Mouse (Mus musculus): ENCODE results near the gene Nudt15.

Gene Nudt15

DNA sequence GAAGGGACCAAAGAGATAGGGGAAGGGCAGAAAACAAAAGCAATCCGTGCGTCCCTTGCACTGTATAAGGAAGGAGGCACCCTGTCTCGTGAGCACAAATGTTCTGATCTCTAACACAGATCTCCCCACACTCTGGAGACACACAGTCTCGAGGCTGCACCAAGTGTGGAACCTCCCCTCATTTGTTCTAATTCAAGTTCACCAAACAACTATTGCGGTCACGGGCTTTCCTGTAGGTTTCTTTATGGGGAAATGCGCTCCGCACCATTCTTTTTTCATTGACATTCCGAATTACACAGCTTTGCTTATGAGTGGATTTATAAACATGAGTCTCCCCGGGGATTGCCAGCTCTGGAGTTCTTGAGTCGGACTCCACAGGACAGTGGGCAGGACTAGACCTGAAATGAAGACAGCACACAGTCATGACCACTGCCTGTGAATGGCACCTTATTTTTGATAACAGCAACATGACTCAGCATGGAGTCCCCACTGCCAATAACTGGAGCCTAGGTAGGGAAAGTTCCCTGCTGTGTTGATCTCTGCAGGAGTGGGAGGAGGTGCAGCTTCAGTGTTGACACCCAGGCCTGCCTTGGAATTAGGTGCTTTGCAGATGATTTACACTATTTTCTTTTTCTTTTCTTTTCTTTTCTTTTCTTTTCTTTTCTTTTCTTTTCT lies 40.2 kb downstream of the Nudt15 start:
- peak; percentile 57 for DNase-seq (ENCODE audit: low read depth)

DNA sequence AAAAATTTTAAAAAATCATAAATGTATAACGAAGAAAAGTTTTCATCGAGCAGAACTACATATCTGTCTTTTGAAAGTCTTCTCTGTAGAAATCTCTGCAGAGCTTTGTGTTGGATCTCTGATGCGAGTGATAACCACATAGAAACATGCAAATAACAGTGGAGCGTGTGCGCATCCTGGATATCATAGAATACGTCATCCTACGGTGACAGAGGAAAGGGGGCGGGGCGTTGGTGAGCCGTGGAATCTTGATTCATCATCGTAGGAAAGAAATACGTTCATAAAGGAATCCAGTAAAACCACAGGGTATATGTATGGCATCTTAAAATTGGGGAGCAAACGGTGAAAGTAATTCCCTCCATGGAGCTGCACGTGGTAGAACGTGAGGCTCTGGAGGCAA lies 40.8 kb downstream of the Nudt15 start:
- peak; percentile 75 for DNase-seq (ENCODE audit: low read depth)

DNA sequence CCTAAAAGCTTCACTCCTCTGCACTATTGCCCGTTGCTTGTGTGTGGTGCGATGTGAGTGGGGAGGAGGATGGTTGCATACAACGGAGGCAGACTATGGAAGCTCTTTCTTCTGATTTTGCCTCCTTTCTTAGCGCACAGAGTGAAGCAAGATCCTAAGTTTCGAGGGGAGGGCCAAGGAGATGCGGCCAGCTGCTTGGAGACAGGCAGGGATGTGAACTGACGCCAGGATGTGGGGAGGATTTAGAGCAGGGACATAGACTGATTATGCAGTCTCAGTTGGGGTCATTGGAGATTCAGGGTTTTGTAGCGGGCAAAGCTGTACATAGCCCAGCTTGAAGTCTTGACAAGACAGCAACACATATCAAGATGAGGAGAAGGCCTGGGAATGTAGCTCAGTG lies 41.8 kb downstream of the Nudt15 start:
- no peak for DNase-seq (ENCODE audit: low read depth)

DNA sequence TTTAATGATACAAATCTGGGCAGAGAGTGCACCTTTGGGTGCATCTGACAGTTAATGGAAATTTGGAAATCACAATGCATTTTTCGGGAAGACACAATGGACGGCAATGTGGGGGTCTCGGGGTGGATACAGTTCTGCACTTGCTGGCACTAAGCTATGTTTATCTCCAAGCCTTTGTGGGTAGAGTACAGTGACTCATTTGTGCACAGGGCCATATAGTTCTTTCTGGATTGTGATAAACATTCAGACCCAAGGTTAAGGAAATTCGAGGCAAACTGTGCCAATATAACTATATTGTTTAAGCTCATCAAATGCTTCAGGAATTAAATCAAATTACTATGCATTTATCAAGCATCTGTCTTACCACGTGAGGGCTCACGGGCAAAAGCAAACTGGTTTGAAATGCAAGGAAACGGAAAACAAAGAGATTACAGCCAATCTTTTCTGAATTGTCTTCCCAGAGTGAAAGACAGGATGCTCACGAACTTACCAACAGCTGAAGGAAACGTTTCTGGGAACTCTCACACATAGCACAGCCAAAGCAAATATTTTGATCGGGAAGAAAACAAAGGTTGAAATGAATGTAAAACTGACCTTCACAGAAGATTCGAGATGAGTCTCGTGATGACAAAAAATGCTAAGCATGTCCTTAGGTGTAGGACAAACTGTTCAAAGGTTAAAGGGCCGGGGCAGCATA lies 44.7 kb downstream of the Nudt15 start:
- DNase-seq (ENCODE audit: low read depth): no peak

DNA sequence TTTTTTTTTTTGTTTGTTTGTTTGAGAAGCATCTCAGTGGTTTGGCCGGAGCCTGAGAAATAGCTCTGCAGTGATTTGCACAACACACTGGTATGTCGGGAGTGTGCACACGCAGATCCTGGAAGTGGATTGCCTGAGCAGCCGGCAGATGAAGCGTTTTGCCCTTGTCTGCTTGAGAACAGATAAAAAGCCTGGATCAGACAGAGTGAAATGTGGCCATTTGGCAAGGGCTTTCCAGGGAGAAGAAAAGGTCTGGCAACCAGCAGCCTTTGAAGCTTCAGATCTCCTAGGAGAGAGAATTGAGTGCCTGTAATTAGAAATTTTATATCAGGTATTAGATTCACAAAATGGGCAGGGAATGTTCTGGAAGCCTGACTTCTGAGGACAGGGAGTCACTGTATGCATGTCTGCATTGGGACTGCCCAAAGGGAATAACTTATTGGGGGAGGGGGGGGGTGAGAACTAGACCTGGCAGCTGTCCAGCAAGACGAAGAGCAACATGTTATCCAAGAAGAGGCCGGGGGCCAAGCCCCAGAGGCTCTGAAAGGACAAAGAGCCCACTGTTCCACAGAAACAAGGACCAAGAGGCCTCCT lies 45.4 kb downstream of the Nudt15 start:
- DNase-seq (ENCODE audit: low read depth): no peak

DNA sequence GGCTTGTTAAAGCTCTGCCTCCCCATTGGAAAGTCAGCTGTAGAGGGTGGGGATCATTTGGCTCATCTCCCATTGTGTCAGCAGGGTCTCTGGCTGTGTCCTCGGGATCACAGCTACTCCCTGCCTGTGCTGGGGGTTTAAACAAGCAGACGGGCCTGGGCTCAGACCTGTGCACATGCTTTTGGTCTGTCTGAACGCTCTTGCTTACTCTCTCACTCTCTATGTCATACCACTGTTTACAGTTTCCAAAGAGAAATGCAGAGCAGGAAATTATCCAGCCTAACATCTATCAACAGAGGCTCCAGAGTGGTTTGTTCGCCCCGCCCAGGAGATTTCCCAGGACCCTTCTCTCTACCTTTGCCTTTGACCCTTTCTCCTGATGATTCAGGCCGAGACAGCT lies 46.3 kb downstream of the Nudt15 start:
- no peak for DNase-seq (ENCODE audit: low read depth)

DNA sequence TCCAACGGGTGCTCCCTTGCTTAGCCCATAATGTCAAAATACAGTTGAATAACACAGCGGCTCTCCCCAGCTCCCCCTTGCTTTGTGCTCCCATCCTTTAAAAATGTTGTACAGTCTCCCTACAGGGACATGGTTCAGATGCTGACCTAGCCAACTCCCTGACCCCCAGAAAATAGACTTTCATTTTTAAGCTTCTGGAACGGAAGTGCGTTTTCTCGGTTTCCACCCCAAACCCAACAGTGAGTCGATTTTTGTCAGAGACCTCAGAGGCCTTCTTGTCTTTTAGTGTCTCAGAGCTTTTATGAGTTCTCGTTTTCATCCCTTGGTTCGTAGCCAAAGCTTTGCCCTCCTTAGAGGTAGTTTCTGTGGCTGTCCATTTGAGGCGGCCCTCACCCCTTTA lies 46.8 kb downstream of the Nudt15 start:
- no peak for DNase-seq (ENCODE audit: low read depth)

DNA sequence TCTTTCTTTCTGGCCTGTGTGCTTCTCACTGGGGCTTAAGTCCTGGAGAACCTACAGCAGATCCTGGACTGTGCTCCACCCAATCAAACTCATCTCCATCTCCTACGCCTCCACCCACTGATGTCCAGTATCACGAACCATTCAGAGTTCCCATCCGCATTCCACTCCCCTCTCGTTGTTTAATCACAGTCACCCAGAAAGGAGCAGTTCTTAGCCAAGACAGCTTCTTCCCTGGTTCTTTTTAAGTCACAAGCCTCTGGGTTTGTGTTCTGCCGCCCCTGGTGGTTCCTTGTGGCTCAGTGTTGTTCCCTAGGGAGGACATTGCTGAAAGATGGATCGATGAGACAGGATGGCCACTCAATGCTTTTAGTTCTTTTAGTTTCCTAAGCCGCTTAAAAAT lies 52.3 kb downstream of the Nudt15 start:
- no peak for DNase-seq (ENCODE audit: low read depth)

DNA sequence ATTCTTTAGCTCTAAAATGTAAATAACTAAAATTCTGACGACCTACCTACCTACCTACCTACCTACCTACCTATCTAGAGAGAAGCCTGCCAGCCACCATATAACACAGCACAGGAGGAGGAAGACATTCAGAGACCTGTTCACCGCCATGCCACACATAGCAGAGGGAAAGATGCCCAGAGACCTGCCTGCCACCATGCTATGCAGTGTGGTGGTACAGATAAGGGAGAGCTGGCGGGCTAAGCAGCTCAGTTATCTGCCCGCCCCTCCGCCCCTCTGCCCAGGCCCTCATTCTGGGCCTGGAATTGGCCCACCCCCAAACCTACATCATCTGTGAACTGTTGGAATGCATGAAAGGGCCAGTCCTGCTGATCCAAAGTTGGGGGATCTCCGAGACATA lies 53.9 kb downstream of the Nudt15 start:
- DNase-seq (ENCODE audit: low read depth): no peak

DNA sequence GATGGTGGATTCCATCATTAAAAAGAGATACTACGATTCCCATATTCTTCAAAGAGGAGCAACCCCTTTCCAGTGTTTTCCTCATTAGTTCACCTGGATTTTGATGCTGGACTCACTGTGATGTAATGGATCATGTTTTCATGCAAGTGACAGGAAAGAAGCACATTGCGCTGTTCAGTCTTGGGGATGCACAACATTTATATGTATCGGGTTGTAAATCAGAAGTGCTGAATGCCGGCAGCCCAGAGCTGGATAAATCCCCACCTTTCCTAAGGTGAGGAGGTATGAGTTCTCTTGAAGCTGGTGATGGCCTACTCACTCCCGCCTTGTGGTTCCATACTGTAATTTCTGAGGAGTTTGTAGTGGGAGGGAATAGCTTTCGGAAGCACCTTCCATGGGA lies 54.7 kb downstream of the Nudt15 start:
- DNase-seq (ENCODE audit: low read depth): no peak

DNA sequence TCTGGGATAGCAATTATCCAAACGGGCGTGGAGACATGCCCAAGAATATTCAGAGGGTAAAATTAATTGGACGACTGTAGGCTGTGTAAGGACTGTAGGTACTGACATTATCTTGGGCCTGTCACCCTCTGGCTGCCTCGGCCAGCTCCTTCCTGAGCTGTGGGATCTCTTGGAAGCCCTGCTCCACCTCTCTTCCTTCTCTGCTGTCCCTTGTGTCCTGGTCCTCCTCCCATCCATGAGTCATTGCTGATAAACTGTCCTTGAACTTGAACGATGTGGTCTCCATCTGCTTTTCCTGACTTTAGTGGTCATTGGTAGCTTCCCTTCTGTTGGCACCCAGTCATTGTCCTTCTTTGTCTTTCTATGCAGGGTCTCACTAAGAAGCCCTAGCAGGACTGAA lies 61.4 kb downstream of the Nudt15 start:
- no peak for DNase-seq (ENCODE audit: low read depth)

DNA sequence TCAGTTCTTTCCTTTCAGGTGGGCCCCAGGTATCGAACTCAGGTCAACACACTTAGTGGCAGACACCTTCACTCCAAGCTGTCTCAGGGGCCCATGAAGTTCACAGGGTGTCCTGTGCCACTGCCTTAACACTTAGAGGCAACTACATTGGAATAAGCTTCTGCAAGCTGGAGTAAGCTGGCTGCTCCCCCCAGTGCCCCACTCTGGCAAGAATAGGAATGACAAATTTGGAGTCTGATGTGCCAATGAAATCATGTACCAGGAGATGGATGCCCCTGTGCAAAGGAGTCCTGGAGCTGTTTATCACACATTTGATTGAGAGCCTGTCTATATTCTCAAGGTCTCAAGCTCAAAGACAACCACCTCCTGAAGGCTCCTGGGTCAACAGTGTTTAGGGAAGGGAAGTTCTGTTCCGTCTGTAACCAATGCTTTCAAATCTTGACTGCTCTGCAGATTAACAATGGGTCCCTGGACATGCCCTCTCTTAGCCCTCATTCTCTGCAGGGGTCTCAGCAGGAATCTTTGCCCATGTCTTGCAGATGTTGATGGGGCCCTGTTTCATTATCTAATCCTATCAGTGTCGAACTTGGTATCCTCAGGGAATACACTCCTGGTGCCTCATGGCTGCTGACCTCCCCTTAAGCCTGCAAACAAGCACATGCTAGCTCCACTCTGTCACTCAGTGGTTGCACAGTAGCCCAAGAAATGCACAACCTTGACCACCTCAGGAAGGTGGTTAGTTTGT lies 63.5 kb downstream of the Nudt15 start:
- DNase-seq (ENCODE audit: low read depth): no peak

DNA sequence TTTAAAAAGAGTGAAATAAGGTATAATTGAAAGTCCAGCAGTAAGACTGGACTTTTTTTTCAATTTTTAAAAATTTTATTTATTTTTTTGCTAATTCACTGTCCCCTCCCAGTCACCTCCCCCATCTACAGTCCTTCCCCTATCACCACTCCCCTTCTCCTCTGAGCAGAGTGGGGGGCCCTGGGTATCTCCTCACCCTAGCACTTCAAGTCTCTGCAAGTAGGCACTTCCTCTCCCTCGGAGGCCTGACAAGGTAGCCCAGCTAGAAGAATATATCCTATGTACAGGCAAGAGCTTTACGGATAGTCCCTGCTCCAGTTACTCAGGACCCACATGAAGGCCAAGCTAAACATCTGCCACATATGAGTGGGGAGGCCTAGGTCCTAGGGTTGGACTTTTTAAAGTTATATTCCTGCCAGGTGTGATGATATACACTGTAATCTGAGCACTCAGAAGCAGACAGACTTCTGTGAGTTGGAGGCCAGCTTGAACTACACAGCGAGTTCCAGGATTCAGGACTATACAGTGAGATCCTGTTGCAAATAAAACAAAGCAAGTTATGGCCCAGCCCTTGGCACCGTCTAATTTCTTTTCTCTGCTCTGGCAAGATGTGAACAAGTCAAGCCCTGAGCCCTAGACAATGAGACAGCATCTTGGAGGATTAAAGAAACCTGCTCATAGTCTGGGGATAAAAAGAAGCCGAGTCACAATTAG lies 64.4 kb downstream of the Nudt15 start:
- no peak for DNase-seq (ENCODE audit: low read depth)

DNA sequence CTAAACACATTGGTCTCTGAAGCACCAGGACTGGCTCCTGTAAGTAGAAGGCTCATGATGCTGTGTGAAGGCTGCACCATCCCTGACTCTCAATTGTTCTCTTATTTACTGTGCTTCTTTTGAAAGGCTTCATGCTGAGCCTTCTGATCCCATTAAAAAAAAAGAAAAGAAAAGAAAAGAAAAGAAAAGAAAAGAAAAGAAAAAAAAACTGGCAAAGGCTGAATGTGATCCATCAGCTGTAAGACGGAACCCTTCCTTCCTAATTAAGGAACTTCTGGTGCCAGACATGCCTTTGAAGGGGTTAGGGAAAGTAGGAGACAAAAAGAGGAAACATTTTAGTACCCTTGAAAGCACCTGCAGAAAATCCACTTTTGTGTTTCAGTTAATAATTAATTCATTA lies 68.3 kb downstream of the Nudt15 start:
- DNase-seq (ENCODE audit: low read depth): no peak

DNA sequence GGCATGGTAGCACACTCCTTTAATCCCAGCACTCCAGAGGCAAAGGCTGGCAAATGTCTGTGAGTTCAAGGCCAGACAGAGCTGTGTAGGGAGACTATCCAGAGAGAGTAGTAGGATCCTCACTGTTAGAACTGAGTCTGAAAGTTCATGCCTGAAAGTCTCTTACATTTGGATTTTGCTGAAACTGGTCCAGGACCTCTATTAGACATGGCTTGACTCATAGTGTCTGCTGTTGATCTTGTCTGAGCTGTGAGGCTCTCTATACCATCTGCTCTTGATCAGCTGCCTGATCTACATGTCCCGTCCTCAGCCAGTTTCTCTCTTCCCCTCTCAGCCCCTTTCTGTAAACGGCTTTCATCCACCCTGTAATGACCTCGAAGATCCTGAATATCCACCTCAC lies 69.7 kb downstream of the Nudt15 start:
- no peak for DNase-seq (ENCODE audit: low read depth)

DNA sequence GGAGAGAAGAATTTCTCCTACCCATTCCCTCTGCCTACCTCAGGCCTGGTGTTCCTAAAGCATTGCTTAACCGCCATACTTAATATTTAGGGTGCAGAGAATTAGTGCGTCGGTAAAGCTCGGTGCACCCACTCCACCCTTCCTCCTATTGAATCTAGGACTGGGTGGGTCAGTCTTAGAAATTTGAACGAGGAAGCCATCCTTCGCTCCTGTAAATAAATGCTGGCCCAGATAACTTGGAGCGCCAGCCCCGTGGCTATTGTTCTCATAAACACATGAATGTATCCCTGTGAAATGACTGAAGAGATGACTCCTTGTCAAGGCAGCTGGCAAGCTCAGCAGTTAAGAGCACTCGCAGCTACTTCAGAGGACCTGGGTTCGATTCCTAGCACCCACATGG lies 71.0 kb downstream of the Nudt15 start:
- DNase-seq (ENCODE audit: low read depth): no peak

DNA sequence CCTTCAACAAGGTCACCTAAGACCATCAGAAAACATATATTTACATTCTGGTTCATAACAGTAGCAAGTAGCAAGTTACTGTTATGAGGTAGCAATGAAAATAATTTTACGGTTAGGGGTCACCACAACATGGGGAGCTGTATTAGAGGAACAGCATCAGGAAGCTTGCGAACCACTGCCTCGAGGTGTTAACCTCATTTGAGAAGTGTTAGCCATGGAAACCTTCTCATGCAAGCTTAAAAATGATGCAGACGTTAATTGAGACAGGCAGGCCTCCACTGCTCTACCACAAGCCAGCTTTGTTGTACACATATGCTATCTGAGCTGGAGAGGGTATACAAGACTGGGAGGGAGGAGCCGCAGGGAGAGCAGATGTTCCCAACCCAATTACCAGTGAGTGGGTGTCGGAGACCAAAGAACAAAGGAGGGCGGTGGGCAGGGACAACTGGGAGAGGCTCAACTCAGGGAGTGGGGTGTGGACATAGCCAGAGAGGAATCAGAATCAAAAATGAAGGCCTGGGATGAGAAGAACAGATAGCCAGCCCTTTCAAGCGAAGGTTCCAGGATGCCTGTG lies 71.6 kb downstream of the Nudt15 start:
- DNase-seq (ENCODE audit: low read depth): peak; percentile 36

DNA sequence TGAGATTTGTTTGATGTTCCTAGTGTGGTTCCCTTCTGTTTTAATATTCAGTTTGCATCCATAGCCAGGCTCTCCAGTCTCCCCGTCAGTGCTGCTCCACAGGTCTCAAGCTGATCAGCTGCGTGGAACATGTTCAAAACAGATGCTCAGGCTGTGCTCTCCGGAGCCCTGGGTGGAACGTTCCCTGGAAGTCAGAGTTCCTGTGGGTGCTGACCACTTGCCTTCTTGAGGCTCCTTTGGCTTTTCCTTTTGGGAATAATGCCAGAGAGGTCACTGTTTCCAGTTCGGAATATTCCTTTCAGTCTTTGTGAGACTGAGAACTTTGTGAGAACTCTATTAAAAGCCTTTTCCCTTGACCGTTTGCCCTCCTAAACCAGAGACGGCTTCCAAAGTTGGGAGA lies 72.5 kb downstream of the Nudt15 start:
- DNase-seq (ENCODE audit: low read depth): no peak

DNA sequence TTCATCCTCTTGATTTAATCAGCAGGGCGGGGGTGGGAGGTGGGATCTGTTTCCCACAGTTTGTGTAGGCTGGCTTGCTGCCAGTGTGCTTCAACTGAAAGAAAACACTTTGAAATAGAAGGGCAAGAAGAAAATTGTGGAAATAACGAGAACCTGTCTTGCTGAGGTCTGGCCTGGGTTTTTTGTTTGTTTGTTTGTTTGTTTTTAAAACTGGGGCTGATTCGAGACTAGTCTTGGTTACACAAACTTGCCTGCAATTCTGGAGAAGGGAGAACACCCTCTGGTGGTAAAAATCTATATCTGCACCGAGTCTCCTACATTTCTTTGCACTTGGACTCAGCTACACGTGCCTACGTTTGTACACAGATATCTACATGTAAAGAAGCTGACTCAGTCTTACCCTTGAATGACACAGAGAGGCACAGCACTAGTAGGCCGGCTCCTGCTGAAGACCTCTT lies 73.4 kb downstream of the Nudt15 start:
- DNase-seq (ENCODE audit: low read depth): peak; percentile 77

DNA sequence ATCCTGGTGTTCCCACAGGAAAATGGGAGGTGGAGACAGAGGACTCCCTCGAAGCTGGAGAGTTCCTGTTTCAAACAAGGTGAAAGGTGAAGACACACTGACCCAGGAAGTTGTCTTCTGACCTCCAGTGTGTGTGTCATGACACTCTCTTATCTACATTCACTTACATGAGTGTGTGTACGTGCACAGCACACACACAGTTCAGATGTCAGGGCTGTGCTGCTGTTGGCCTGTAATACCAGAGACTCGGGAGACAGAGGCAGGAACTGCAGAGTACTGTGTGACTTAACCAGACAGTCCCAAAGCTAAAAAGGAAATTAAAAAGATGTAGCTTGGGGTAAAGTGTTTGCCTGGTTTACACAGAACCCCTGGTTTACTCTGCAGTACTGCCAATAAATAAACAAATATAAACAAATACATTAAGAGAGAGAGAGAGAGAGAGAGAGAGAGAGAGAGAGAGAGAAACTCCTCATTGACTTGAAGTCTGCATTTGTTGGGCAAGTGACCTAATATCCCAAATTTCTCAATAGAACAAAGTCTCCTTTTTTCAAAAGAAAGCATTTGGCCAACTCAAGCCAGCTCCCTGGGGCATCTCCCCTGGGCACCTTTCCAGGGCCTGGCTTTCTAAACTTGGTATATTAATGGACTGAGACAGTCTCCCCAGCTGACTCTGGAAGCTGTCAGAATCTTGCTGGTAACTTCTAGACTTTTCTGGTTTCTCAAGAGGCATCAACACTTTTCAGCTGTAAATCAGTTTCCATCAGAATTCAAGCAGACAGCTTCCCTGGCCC lies 74.2 kb downstream of the Nudt15 start:
- DNase-seq (ENCODE audit: low read depth): no peak

DNA sequence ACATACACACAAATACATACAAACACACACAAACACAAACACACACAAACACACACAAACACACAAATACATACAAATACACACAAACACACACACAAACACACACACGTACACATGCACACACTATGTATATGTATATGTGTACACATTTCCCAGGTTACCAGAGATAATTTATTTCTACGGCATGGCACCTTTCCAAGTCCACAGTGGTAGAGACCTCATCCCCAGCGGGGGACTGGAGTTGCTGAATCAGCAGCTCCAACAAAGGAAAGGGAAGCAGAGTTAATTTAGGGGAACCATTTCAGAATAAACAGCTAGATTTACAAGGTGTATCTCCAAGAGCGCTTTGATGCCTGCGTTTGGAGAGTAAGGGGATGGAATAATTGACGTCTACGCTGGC lies 75.8 kb downstream of the Nudt15 start:
- DNase-seq (ENCODE audit: low read depth): no peak
